Mouse (Mus musculus): ENCODE results near the gene Rbms3.

GRCm38 (mm10) chr9:117154590-117154989, 475.1 kb downstream of the Rbms3 start:
- TF ChIP-seq POLR2A (IDR thresholded peaks at IDR 0.05; ENCODE audit: borderline replicate concordance, control insufficient read depth, low read depth, low read length) (no peak), CTCF (IDR thresholded peaks at IDR 0.05; ENCODE audit: control insufficient read depth, insufficient read depth, low read length) (no peak)

Data from bone marrow, adult 2 months (tissue).